Mouse (Mus musculus) MEL (cell line): ENCODE results near the gene Pofut1.

Experiments
- GABPA ChIP-seq: IDR thresholded peaks from 2 replicates; pipeline ENCODE4 v1.6.1; 2012; ENCODE audit warnings: low read depth, mild to moderate bottlenecking, inconsistent platforms, low read length, improper control_type of control experiment, moderate library complexity
- MEF2A ChIP-seq: IDR thresholded peaks from 2 replicates; pipeline ENCODE4 v1.6.1; 2014; ENCODE audit warnings: low read depth, mild to moderate bottlenecking, inconsistent platforms, low read length, improper control_type of control experiment; ENCODE audit not compliant: poor library complexity, insufficient replicate concordance, severe bottlenecking; ENCODE audit errors: extremely low read depth
- NELFE ChIP-seq: IDR thresholded peaks from 2 replicates; pipeline ENCODE4 v1.6.1; 2011; ENCODE audit warnings: low read depth, low read length, improper control_type of control experiment
- SMC3 ChIP-seq: IDR thresholded peaks from 2 replicates; pipeline ENCODE4 v1.6.1; 2011; ENCODE audit warnings: low read depth, low read length, improper control_type of control experiment
- ZNF384 ChIP-seq: IDR thresholded peaks from 2 replicates; pipeline ENCODE4 v1.6.1; 2012; ENCODE audit warnings: low read depth, mild to moderate bottlenecking, inconsistent platforms, low read length, improper control_type of control experiment

GRCm38 (mm10) chr2:153227959-153228358 lies 13.4 kb upstream of the Pofut1 start:
- TF ChIP-seq ZNF384 (no peak), GABPA (no peak), NELFE (no peak), MEF2A (no peak), SMC3 (no peak)
